Mouse (Mus musculus): ENCODE data around the gene Mindy3. TPM values are rescaled to one million over a fixed set of nuclear protein-coding genes. Genes with fewer than 3 reads are reported as not detected.
"Not testable (repeated sequence)": the region's sequence is repeated elsewhere in the genome, so short reads cannot be mapped to it uniquely, and the experiment has no call there.

Mindy3 gene
- total and polyA plus RNA-seq, 3 experiments = 53.9 to 113 (median 64.4) TPM

DNA sequence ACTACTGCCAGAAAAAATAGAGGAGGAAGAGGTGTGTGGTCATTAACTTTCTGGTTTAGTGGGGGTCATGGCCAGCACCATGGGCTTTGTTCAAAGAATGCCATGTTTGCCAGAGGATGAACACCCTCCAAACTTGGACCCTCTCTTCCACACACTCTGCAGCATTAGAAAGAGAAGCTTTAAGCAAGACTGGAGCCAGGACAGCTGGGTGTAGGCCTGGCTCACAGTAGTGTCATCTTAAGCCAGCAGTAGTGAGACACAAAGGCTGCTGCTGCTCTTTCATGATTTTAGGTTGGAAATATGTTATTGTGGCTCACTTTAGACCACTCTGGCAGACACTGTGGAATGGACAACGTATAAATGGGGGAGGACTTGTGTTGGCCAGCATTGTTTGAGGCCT lies 12.8 kb upstream of the Mindy3 start:
- ATAC-seq (ENCODE audit: extremely low read depth, insufficient number of reproducible peaks, low FRiP score, poor library complexity, severe bottlenecking) = no peak

GRCm38 (mm10) chr2:12424374-12424773 lies 5.1 kb upstream of the Mindy3 start:
- no peaks in the 10 kb centered on the region for H3K36me3 ChIP-seq (replicated peaks)
- no peak for ATAC-seq (ENCODE audit: extremely low read depth, insufficient number of reproducible peaks, low FRiP score, poor library complexity, severe bottlenecking)
- 0 out of 2 replicates have a peak, but pooled peaks cover 7% of the 10 kb centered on the region for H3K9me3 ChIP-seq (replicated peaks)
- H3K4me1 ChIP-seq (ENCODE audit: insufficient read depth, low read depth, low read length) = no peaks in the 10 kb centered on the region
- peaks cover 6% of the 10 kb centered on the region; the same call in 1 of the 2 replicates for H3K27me3 ChIP-seq (ENCODE audit: insufficient read depth, low read length)
- no peak for TF ChIP-seq POLR2AphosphoS5 (IDR thresholded peaks at IDR 0.05; ENCODE audit: insufficient replicate concordance, low read depth, low read length)
- no peak for TF ChIP-seq GATA1 (IDR thresholded peaks at IDR 0.05; ENCODE audit: borderline replicate concordance, low read length)
- no peak for TF ChIP-seq CTCF (IDR thresholded peaks at IDR 0.05; ENCODE audit: low read depth, low read length)
- no peak for TF ChIP-seq GATA2 (IDR thresholded peaks at IDR 0.05; ENCODE audit: borderline replicate concordance, low read depth, low read length)
- TF ChIP-seq TAL1 (conservative IDR thresholded peaks at IDR 0.05; ENCODE audit: low read depth, low read length) = no peak
- no peak for DNase-seq (ENCODE audit: low spot score)
- H3K4me3 ChIP-seq (ENCODE audit: low read depth, low read length) = no peak overlapping the region

More for the DNA sequence above, 12.8 kb upstream of the Mindy3 start:
- H3K36me3 ChIP-seq (replicated peaks) = no peaks in the 10 kb centered on the region
- H3K9me3 ChIP-seq (replicated peaks) = 0 out of 2 replicates have a peak, but pooled peaks cover 4% of the 10 kb centered on the region
- TF ChIP-seq GATA2 (IDR thresholded peaks at IDR 0.05; ENCODE audit: borderline replicate concordance, low read depth, low read length) (no peak), POLR2AphosphoS5 (IDR thresholded peaks at IDR 0.05; ENCODE audit: insufficient replicate concordance, low read depth, low read length) (no peak), CTCF (IDR thresholded peaks at IDR 0.05; ENCODE audit: low read depth, low read length) (no peak), GATA1 (IDR thresholded peaks at IDR 0.05; ENCODE audit: borderline replicate concordance, low read length) (no peak), TAL1 (conservative IDR thresholded peaks at IDR 0.05; ENCODE audit: low read depth, low read length) (no peak)
- H3K4me3 ChIP-seq (ENCODE audit: low read depth, low read length) = no peak overlapping the region
- no peaks in the 10 kb centered on the region; the same call in 1 of the 2 replicates for H3K4me1 ChIP-seq (ENCODE audit: insufficient read depth, low read depth, low read length)
- DNase-seq (ENCODE audit: low spot score) = no peak
- H3K27me3 ChIP-seq (ENCODE audit: insufficient read depth, low read length) = peaks cover 8% of the 10 kb centered on the region

DNA sequence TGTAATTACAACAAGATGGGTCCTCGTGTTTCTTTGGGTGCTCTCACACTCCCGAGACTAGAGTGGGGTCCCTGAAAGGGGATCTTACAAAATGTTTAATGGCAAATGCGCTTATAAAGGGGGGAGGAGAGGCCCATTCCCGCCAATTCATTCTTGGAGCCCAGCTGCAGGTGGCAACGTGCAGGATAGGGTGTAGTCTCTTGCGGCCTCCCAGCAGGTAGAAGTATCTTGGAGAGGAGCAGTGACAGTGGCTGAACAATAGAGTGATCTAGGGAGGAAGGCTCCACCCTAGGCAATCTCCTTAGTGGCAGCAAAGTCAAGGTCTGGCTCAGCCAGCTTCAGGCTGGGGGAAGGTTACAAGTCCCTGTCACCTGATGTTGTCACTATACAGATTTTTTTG lies 4.2 kb upstream of the Mindy3 start:
- H3K27me3 ChIP-seq (ENCODE audit: insufficient read depth, low read length); H3K4me1 ChIP-seq (ENCODE audit: insufficient read depth, low read depth, low read length); H3K36me3 ChIP-seq (replicated peaks); DNase-seq (ENCODE audit: low spot score); H3K4me3 ChIP-seq (ENCODE audit: low read depth, low read length); H3K9me3 ChIP-seq (replicated peaks); ATAC-seq (ENCODE audit: extremely low read depth, insufficient number of reproducible peaks, low FRiP score, poor library complexity, severe bottlenecking): not testable (repeated sequence)

DNA sequence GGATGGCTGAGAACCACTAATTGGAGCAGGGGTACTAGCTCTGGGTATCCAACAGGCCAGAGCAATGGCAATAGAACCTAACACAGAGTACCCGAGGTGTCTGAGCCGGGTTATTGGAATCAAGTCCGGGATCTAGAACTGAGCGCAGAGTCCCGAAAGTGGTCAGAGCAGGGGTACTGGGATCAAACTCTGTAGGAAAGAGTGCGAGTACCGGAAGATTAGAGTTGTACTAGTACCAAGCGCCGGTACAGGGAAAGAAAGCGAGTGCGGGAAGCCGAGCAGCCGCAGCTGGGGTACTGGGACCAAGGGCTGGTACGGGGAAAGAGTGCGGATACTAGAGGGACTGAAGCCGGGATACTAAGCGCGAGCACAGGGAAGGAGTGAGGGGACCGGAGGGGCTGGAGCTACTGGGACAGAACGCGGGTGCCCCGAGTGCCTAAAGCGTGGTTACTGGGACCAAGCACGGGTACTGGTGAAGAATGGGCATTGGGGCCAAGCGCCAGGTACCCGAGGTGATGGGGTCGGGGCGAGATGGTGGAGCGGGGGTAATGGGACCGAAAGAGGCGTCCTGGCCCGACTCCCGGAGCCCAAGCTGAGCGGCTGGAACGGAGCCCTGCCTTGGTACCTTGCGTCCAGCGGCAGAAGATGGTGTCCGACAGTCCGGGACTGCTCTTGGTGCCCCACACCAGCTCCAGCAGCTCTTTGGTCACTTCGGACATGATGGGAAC lies 572 bp downstream of the Mindy3 start:
- Histone ChIP-seq H3K4me3 (ENCODE audit: low read depth, low read length) (peak overlapping the region; percentile 97), H3K4me1 (ENCODE audit: insufficient read depth, low read depth, low read length) (peaks cover 28% of the 10 kb centered on the region), H3K27me3 (ENCODE audit: insufficient read depth, low read length) (0 out of 2 replicates have a peak, but pooled peaks cover 3% of the 10 kb centered on the region), H3K36me3 (replicated peaks) (peaks cover 21% of the 10 kb centered on the region), H3K9me3 (replicated peaks) (no peaks in the 10 kb centered on the region)
- TF ChIP-seq GATA1 (IDR thresholded peaks at IDR 0.05; ENCODE audit: borderline replicate concordance, low read length) (no peak), TAL1 (conservative IDR thresholded peaks at IDR 0.05; ENCODE audit: low read depth, low read length) (no peak), CTCF (IDR thresholded peaks at IDR 0.05; ENCODE audit: low read depth, low read length) (no peak), GATA2 (IDR thresholded peaks at IDR 0.05; ENCODE audit: borderline replicate concordance, low read depth, low read length) (no peak), POLR2AphosphoS5 (IDR thresholded peaks at IDR 0.05; ENCODE audit: insufficient replicate concordance, low read depth, low read length) (no peak)
- peak; percentile 17 for DNase-seq (ENCODE audit: low spot score)
- ATAC-seq (ENCODE audit: extremely low read depth, insufficient number of reproducible peaks, low FRiP score, poor library complexity, severe bottlenecking) = no peak

GRCm38 (mm10) chr2:12418121-12418520 lies 1.1 kb downstream of the Mindy3 start:
- Histone ChIP-seq H3K36me3 (replicated peaks) (peaks cover 26% of the 10 kb centered on the region), H3K4me1 (ENCODE audit: insufficient read depth, low read depth, low read length) (peaks cover 28% of the 10 kb centered on the region), H3K27me3 (ENCODE audit: insufficient read depth, low read length) (no peaks in the 10 kb centered on the region), H3K4me3 (ENCODE audit: low read depth, low read length) (peak overlapping the region; percentile 97), H3K9me3 (replicated peaks) (no peaks in the 10 kb centered on the region)
- ATAC-seq (ENCODE audit: extremely low read depth, insufficient number of reproducible peaks, low FRiP score, poor library complexity, severe bottlenecking) (0 out of 2 replicates have a peak, but pooled peaks have one; percentile 24), DNase-seq (ENCODE audit: low spot score) (peak; percentile 10)
- TF ChIP-seq POLR2AphosphoS5 (IDR thresholded peaks at IDR 0.05; ENCODE audit: insufficient replicate concordance, low read depth, low read length) (no peak), TAL1 (conservative IDR thresholded peaks at IDR 0.05; ENCODE audit: low read depth, low read length) (no peak), GATA1 (IDR thresholded peaks at IDR 0.05; ENCODE audit: borderline replicate concordance, low read length) (no peak), GATA2 (IDR thresholded peaks at IDR 0.05; ENCODE audit: borderline replicate concordance, low read depth, low read length) (no peak), CTCF (IDR thresholded peaks at IDR 0.05; ENCODE audit: low read depth, low read length) (no peak)

GRCm38 (mm10) chr2:12412309-12412708 lies 7.0 kb downstream of the Mindy3 start:
- ATAC-seq (ENCODE audit: extremely low read depth, insufficient number of reproducible peaks, low FRiP score, poor library complexity, severe bottlenecking) (peak; percentile 59), DNase-seq (ENCODE audit: low spot score) (no peak)
- H3K27me3 ChIP-seq (ENCODE audit: insufficient read depth, low read length) = no peaks in the 10 kb centered on the region
- no peak overlapping the region for H3K4me3 ChIP-seq (ENCODE audit: low read depth, low read length)
- TF ChIP-seq GATA2 (IDR thresholded peaks at IDR 0.05; ENCODE audit: borderline replicate concordance, low read depth, low read length) (no peak), CTCF (IDR thresholded peaks at IDR 0.05; ENCODE audit: low read depth, low read length) (no peak), TAL1 (conservative IDR thresholded peaks at IDR 0.05; ENCODE audit: low read depth, low read length) (no peak), GATA1 (IDR thresholded peaks at IDR 0.05; ENCODE audit: borderline replicate concordance, low read length) (no peak), POLR2AphosphoS5 (IDR thresholded peaks at IDR 0.05; ENCODE audit: insufficient replicate concordance, low read depth, low read length) (no peak)
- H3K9me3 ChIP-seq (replicated peaks) = no peaks in the 10 kb centered on the region
- H3K4me1 ChIP-seq (ENCODE audit: insufficient read depth, low read depth, low read length) = peaks cover 27% of the 10 kb centered on the region
- H3K36me3 ChIP-seq (replicated peaks) = peaks cover 55% of the 10 kb centered on the region
